Mouse (Mus musculus) megakaryocyte, embryonic 14.5 days (primary cell): ENCODE data around the gene Exoc8.

Experiments used
- FLI1 ChIP-seq: IDR thresholded peaks from 2 replicates; pipeline ENCODE4 v1.6.1; 2012; ENCODE audit warnings: low read length, inconsistent platforms, mixed read lengths
- GATA1 ChIP-seq: IDR thresholded peaks from 3 replicates; pipeline ENCODE4 v1.6.1; 2012; ENCODE audit warnings: mixed read lengths, low read length, inconsistent platforms, borderline replicate concordance

DNA sequence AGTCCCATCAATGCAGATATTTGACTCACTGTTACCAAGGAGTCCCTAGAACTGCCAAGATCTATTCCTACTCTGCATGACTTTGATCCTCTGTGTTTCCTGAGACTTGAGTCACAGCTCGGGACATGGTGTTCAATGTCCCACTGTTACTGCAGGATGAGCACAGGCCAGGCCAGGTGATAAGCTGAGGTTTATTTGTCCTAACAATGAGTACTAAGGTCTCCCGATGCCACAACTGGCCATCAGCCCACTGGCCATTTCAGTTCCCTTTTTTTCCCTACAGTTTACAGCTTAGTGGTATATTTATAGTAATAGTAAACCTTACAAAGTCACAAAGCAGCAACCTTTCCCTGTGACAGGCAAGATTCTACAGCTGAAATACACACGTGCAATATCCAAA, 34.9 kb upstream of the Exoc8 start:
- TF ChIP-seq GATA1 (no peak), FLI1 (no peak)
